Mouse (Mus musculus): ENCODE results near the gene Cts6. TPM values are rescaled to one million over a fixed set of nuclear protein-coding genes. Genes with fewer than 3 reads are reported as not detected.

Cts6 gene
- polyA plus RNA-seq (2014; fragmentation: Illumina TruSeq; extraction: RNeasy Lipid Tissue Mini Kit (QIAGEN cat#74804); ENCODE audit: low read depth, low replicate concordance), result not detected

DNA sequence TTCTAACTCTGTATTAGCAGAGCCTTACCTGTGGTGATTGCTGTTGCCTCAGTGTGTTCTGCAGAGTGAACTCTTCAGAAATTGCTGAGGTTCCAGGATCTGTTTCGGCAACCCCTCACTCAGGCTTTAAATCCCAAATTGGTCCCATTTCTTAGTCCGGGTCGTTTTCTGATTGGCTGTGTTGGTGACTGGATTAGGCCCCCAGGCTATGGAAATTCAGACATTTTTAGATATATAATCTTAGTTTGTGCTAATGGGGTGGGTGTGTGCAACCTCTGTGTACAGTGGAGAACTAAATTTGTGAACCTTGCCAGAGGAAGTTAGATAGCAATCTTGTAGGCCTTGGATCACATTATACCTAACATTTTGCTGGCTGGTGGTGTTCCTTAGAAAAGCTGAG lies at the start of gene Cts6:
Gene Cts6 (minus strand): TSS at position 101 of the 400 bp plus-strand sequence.

GRCm38 (mm10) chr13:61164156-61164555 lies 39.1 kb downstream of the Cts6 start, which contains the start of gene Ctsr:
Ctsr (minus strand) TSS chr13:61164256.

Other genes with a start within 250 kb of the Cts6 start
- gene Ctsj, start 197.5 kb downstream of the Cts6 start, polyA plus RNA-seq (2014; fragmentation: Illumina TruSeq; extraction: RNeasy Lipid Tissue Mini Kit (QIAGEN cat#74804); ENCODE audit: low read depth, low replicate concordance), result not detected
- not detected for gene Ctsq, start 162.8 kb downstream of the Cts6 start, polyA plus RNA-seq (2014; fragmentation: Illumina TruSeq; extraction: RNeasy Lipid Tissue Mini Kit (QIAGEN cat#74804); ENCODE audit: low read depth, low replicate concordance)
- gene Ctsr, start 39.2 kb downstream of the Cts6 start, polyA plus RNA-seq (2014; fragmentation: Illumina TruSeq; extraction: RNeasy Lipid Tissue Mini Kit (QIAGEN cat#74804); ENCODE audit: low read depth, low replicate concordance), result not detected
- gene Cts8, start 51.9 kb upstream of the Cts6 start, polyA plus RNA-seq (2014; fragmentation: Illumina TruSeq; extraction: RNeasy Lipid Tissue Mini Kit (QIAGEN cat#74804); ENCODE audit: low read depth, low replicate concordance), result not detected
- gene Gm49398, start 85.4 kb upstream of the Cts6 start, polyA plus RNA-seq (2014; fragmentation: Illumina TruSeq; extraction: RNeasy Lipid Tissue Mini Kit (QIAGEN cat#74804); ENCODE audit: low read depth, low replicate concordance), result not detected
- gene Cts7, start 154.8 kb upstream of the Cts6 start, polyA plus RNA-seq (2014; fragmentation: Illumina TruSeq; extraction: RNeasy Lipid Tissue Mini Kit (QIAGEN cat#74804); ENCODE audit: low read depth, low replicate concordance), result not detected